Mouse (Mus musculus) cerebellum, adult 2 months (tissue): ENCODE results near the gene Ppp1r1c.

Experiments used
- CTCF ChIP-seq: fragments of 200-500 bp; IDR thresholded peaks from 2 replicates; pipeline ENCODE4 v1.5.1; 2011; ENCODE audit warnings: low read depth, mild to moderate bottlenecking, control low read depth, low read length, moderate library complexity, borderline replicate concordance; ENCODE audit not compliant: insufficient read depth
- POLR2A ChIP-seq: fragments of 200-500 bp; IDR thresholded peaks from 2 replicates; pipeline ENCODE4 v1.6.1; 2011; ENCODE audit warnings: low read length, control low read depth, borderline replicate concordance; ENCODE audit not compliant: insufficient read depth

- peak; percentile 67 for TF ChIP-seq CTCF
- TF ChIP-seq POLR2A: no peak
These were observed 157.9 kb downstream of the Ppp1r1c start for GRCm38 (mm10) chr2:79865275-79865999.
